Mouse (Mus musculus): ENCODE data around the gene Acaa1a.

- no peak for TF ChIP-seq POLR2A (IDR thresholded peaks at IDR 0.05; ENCODE audit: low read depth, low read length)
- TF ChIP-seq CTCF (IDR thresholded peaks at IDR 0.05; ENCODE audit: extremely low read depth, insufficient read depth, insufficient read length, insufficient replicate concordance), result no peak
These were observed 23.8 kb downstream of the Acaa1a start for GRCm38 (mm10) chr9:119363229-119363628.

All from spleen, adult 2 months (tissue).